Comparison of ENCODE assay signal across 8 mouse cellular contexts in the genomic region with DNA sequence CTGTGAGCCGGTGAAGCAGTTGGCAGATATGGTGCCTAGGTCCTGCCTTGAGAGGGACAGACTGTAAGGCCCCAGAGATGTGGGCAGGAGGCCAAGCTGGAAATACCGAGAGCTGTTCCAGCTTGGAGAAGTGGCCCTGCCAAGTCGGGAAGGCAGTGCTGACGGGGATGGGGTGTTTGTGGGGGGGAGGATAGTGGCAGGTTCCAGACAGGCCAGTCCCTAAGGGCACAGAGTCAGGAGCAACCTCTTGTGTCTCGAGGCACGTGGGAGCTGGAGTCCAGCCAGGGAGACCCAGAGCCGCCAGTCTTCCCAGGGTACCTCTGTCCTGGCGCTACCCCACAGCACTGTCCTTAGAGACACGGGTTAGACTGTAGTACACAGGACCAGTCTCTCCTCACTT. TPM values are rescaled to one million over a fixed set of nuclear protein-coding genes. Genes with fewer than 3 reads are reported as not detected.
A peak's percentile ranks its signal among the peaks of the same experiment; 100 is the strongest.
DNase-seq lines count a peak whose midpoint lies in the region; ATAC-seq lines count a peak whose summit lies in the region.

No protein-coding gene starts in this region.

- peak; percentile 41; the same call in 1 of the 2 replicates for ATAC-seq in frontal cortex, adult (ENCODE audit: low TSS enrichment)
- ATAC-seq in midbrain, embryonic 16.5 days, result peak; percentile 62

- H3K9ac ChIP-seq in midbrain, embryonic 16.5 days (ENCODE audit: low read depth, low read length), result no peak overlapping the region

- H3K9me3 ChIP-seq in midbrain, embryonic 16.5 days (replicated peaks; ENCODE audit: control insufficient read depth, low read length, poor library complexity, severe bottlenecking), result no peaks in the 10 kb centered on the region

- H3K36me3 ChIP-seq in midbrain, embryonic 16.5 days (ENCODE audit: control insufficient read depth, insufficient read depth, low read length), result no peaks in the 10 kb centered on the region

- H3K4me1 ChIP-seq in midbrain, embryonic 16.5 days (ENCODE audit: control insufficient read depth, insufficient read depth, low read length), result peaks cover 3% of the 10 kb centered on the region

- WGBS in midbrain, embryonic 16.5 days, result 65% methylated on average over 9 of the region's 9 CpGs

- DNase-seq in frontal cortex, postnatal 25 days (ENCODE audit: low spot score in 2 of 2), result no peak
- peak; percentile 83 for DNase-seq in cerebellum, adult 11-12 months
- peak; percentile 21 to 31 for DNase-seq in frontal cortex, postnatal 36 days (ENCODE audit: low spot score in 2 of 2)
- DNase-seq in heart, postnatal 4 days, result peak; percentile 98
- DNase-seq in layer of hippocampus, postnatal 10 days (ENCODE audit: low spot score in 2 of 2), result peak; percentile 75 to 79
- no peak for DNase-seq in thymus, postnatal 36 days

- no peak overlapping the region for H3K4me2 ChIP-seq in midbrain, embryonic 16.5 days (ENCODE audit: low read length)

- no peaks in the 10 kb centered on the region for H3K27me3 ChIP-seq in midbrain, embryonic 16.5 days (ENCODE audit: control insufficient read depth, insufficient read depth, low read depth, low read length)

- no peak overlapping the region for H3K4me3 ChIP-seq in midbrain, embryonic 16.5 days (ENCODE audit: low read depth, low read length)

- H3K27ac ChIP-seq in midbrain, embryonic 16.5 days (ENCODE audit: low read length), result no peak overlapping the region

RNA-seq across cellular contexts. Expression of gene Smad6, which starts 53.3 kb away (rescaled TPM):
- total RNA-seq in heart, postnatal 4 days (2021), result 10 to 100 TPM; 18.5 to 20.1 TPM
- total RNA-seq in layer of hippocampus, postnatal 10 days (2021), result 1 to 10 TPM; 1.7 to 3.7 TPM
- 0.99 and 1.0 TPM in 2 replicates for polyA plus RNA-seq in midbrain, embryonic 16.5 days (2015; fragmentation: Nextera tagmentation; extraction: Ambion mirVana)

Comparison
In these comparisons a context has a peak if more than half of its experiments do, and no peak if none do; other contexts are left out.
1. DNase-seq: peak in cerebellum, adult 11-12 months (single experiment), frontal cortex, postnatal 36 days (2 of 2), heart, postnatal 4 days (single experiment) and layer of hippocampus, postnatal 10 days (2 of 2); none in frontal cortex, postnatal 25 days (0 of 2) and thymus, postnatal 36 days (0 of 2).
2. RNA of gene Smad6, which starts 53.3 kb away (total RNA-seq): 18.5 to 20.1 TPM in heart, postnatal 4 days; 1.7 to 3.7 TPM in layer of hippocampus, postnatal 10 days; every median in the first group is over 4 times any median in the second.